Mouse (Mus musculus): ENCODE measurements around the gene Gm21060. TPM values are rescaled to one million over a fixed set of nuclear protein-coding genes. Genes with fewer than 3 reads are reported as not detected.
"Not testable (repeated sequence)": the region's sequence is repeated elsewhere in the genome, so short reads cannot be mapped to it uniquely, and the experiment has no call there.

The Gm21060 gene
- polyA plus RNA-seq, 1 experiment from 2014 or later, result not detected

DNA sequence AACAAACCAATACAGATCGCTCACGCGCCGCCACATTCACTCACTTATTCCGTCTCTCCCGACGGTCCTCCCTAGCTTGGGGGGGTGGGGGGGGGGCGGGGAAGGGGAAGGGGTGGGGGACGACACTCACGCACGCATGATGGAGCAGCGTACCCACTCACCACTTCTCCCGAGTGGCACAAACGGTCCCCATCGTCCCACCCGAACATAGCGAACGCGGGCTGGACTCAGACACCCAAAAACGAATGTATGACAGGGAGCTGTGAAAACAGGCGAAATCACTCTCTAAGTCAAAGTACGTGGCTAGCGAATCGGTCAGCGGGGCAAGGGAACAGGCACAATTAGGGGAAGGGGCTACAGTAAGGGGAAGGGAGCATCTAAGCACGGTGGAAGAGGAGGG is 30.2 kb downstream of the Gm21060 start:
- no peak for ATAC-seq (ENCODE audit: low FRiP score)
- H3K27me3 ChIP-seq (ENCODE audit: control insufficient read depth, insufficient read depth, low read length), result no peaks in the 10 kb centered on the region
- WGBS, result 4% methylated on average over 24 of the region's 26 CpGs

DNA sequence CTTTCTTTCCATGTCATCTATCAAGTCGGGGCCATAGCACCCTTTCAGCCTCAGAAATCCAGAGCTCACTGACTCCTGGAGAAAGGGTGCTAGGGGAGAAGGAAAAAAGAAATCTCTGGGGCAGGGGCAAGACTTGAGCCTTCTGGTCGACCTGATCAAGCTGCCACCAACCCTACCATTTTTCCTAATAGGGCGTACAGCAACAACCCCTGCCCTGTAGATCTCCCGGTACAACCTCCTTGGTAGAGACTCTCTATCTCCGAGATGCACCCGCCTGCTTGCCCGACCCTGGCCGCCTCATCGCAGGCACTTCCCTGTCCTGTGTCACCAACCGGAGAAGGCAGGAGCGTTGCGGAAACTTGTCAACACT is 30.6 kb downstream of the Gm21060 start:
- no peak for ATAC-seq (ENCODE audit: low FRiP score)
- WGBS, result 3% methylated on average over 12 of the region's 12 CpGs

More for the DNA sequence above, 30.2 kb downstream of the Gm21060 start:
- Histone ChIP-seq H3K9me3 (ENCODE audit: control insufficient read depth, low read length) (no peaks in the 10 kb centered on the region), H3K4me1 (ENCODE audit: control insufficient read depth, insufficient read depth, low read length) (no peaks in the 10 kb centered on the region), H3K4me3 (ENCODE audit: low read depth, low read length) (no peak overlapping the region), H3K27ac (ENCODE audit: low read depth, low read length) (no peak overlapping the region), H3K4me2 (no peak overlapping the region), H3K9ac (ENCODE audit: low read length) (no peak overlapping the region), H3K36me3 (ENCODE audit: control insufficient read depth, insufficient read depth, low read length) (no peaks in the 10 kb centered on the region)
- DNase-seq (ENCODE audit: low spot score, missing footprints), result peak; percentile 100

DNA sequence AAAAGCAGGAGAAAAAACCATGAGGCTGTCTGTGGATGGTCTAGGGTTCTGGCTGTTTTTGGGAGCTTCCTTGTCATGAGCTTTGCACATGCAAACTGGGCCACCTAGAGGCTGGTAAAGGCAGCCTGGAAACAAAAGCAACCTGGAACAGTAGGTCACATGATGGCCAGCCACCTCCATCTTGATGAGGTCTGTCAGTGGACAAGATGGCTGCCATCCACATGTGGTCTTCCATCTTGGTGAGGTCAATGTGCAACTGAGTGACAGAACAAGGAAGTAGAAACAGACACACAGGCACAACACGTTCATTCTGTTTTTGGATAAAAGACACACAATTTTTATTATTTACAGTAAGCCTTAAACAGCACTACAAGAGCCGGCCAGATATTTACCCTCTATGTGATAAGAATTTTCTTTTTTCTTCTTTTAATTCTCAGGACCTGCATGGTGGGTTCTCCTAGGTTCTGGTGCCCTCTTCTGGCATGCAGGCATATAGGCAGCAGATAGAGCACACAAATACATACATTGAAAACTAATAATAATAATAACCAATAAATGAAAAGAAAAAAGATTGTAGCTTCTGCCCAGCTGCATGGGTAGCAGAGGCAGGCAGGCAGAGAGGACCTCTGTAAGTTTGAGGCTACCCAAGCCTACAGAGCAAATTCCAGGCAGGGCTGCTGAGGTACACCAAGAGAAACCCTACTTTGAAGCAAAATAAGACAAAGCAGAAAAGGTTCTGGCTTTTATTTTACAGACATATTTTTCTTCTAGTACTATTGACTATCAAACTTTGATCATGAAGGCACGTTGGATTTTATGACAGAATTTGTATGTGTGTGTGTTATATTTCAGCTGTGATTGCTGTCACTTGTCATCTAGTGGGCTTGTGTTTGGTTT is 31.3 kb downstream of the Gm21060 start:
- ATAC-seq (ENCODE audit: low FRiP score), result peak; percentile 54
- WGBS, result 36% methylated on average over 3 of the region's 3 CpGs
- no peak overlapping the region for H3K4me2 ChIP-seq

More for the DNA sequence above, 30.6 kb downstream of the Gm21060 start:
- H3K9ac ChIP-seq (ENCODE audit: low read length), result no peak overlapping the region
- H3K4me3 ChIP-seq (ENCODE audit: low read depth, low read length), result no peak overlapping the region
- H3K36me3 ChIP-seq (ENCODE audit: control insufficient read depth, insufficient read depth, low read length), result no peaks in the 10 kb centered on the region
- no peak overlapping the region for H3K27ac ChIP-seq (ENCODE audit: low read depth, low read length)
- no peaks in the 10 kb centered on the region for H3K9me3 ChIP-seq (ENCODE audit: control insufficient read depth, low read length)
- no peaks in the 10 kb centered on the region for H3K27me3 ChIP-seq (ENCODE audit: control insufficient read depth, insufficient read depth, low read length)
- peak; percentile 94 for DNase-seq (ENCODE audit: low spot score, missing footprints)
- H3K4me2 ChIP-seq, result no peak overlapping the region
- no peaks in the 10 kb centered on the region for H3K4me1 ChIP-seq (ENCODE audit: control insufficient read depth, insufficient read depth, low read length)

DNA sequence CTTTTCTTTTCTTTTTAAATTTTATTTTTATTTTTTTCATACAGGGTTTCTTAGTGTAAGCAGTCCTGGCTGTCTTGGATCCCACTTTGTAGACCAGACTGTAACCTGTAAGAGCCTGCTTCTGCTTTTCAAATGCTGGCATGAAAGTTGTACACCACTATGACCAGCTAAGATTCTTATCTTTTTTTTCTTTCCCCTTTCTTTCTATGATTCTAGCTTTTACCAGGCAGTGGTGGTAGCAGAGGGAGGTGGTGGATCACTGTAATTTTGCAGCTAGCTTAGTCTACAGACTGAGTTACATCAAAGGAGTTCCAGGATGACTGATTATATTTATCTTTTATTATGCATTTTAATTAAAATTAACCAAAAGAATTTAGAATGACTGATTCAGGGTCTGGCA is 31.9 kb downstream of the Gm21060 start:
- Histone ChIP-seq H3K27me3 (ENCODE audit: control insufficient read depth, insufficient read depth, low read length) (no peaks in the 10 kb centered on the region), H3K9ac (ENCODE audit: low read length) (no peak overlapping the region), H3K4me3 (ENCODE audit: low read depth, low read length) (no peak overlapping the region), H3K27ac (ENCODE audit: low read depth, low read length) (no peak overlapping the region), H3K4me1 (ENCODE audit: control insufficient read depth, insufficient read depth, low read length) (no peaks in the 10 kb centered on the region), H3K4me2 (no peak overlapping the region), H3K9me3 (ENCODE audit: control insufficient read depth, low read length) (no peaks in the 10 kb centered on the region), H3K36me3 (ENCODE audit: control insufficient read depth, insufficient read depth, low read length) (no peaks in the 10 kb centered on the region)
- no peak for ATAC-seq (ENCODE audit: low FRiP score)
- DNase-seq (ENCODE audit: low spot score, missing footprints), result no peak

More for the DNA sequence above, 31.3 kb downstream of the Gm21060 start:
- no peaks in the 10 kb centered on the region for H3K4me1 ChIP-seq (ENCODE audit: control insufficient read depth, insufficient read depth, low read length)
- DNase-seq (ENCODE audit: low spot score, missing footprints), result peak; percentile 83
- H3K36me3 ChIP-seq (ENCODE audit: control insufficient read depth, insufficient read depth, low read length), result no peaks in the 10 kb centered on the region
- H3K9me3 ChIP-seq (ENCODE audit: control insufficient read depth, low read length), result no peaks in the 10 kb centered on the region
- no peaks in the 10 kb centered on the region for H3K27me3 ChIP-seq (ENCODE audit: control insufficient read depth, insufficient read depth, low read length)
- no peak overlapping the region for H3K4me3 ChIP-seq (ENCODE audit: low read depth, low read length)
- no peak overlapping the region for H3K27ac ChIP-seq (ENCODE audit: low read depth, low read length)
- H3K9ac ChIP-seq (ENCODE audit: low read length), result no peak overlapping the region

DNA sequence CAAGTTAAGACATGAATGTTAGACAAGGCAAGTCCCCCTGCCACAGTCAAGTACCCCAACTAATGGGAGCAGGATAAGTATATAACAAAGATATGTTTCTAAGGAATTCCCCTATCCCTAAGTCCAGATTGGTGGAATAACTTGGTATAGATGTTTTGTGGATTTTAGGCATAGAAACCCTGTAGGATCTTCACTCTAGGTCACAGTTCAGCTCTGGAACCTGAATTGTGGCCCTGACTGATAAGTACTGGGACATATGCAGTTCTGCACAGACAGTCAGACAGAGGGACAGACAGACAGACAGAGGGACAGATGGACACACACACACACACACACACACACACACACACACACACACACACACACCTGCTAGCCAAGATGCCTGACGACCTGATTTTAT is 32.6 kb downstream of the Gm21060 start:
- WGBS, result 83% methylated on average over 1 of the region's 1 CpGs

DNA sequence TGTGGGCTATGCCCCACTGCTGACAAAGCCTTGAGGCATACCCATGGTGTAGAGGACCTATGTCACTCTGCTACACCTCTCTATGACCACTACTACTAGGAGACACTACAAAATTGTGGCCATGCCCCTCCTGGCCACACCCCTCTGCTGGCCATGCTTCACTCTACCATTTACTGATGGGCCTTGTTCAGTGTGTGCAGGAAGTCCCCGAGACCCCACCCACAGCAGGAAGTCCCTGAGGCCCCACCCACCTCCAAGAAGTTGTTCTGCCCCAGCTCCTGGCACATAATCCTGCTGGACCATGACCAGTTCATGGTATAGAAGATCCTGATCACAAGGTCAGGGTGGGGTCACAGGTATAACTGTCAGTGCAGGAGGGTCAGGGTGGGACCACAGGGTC is 35.6 kb downstream of the Gm21060 start:
- Histone ChIP-seq H3K36me3 (ENCODE audit: control insufficient read depth, insufficient read depth, low read length) (no peaks in the 10 kb centered on the region), H3K27me3 (ENCODE audit: control insufficient read depth, insufficient read depth, low read length) (no peaks in the 10 kb centered on the region), H3K4me1 (ENCODE audit: control insufficient read depth, insufficient read depth, low read length) (no peaks in the 10 kb centered on the region), H3K9me3 (ENCODE audit: control insufficient read depth, low read length) (no peaks in the 10 kb centered on the region), H3K4me3 (ENCODE audit: low read depth, low read length) (no peak overlapping the region), H3K4me2 (no peak overlapping the region), H3K9ac (ENCODE audit: low read length) (no peak overlapping the region), H3K27ac (ENCODE audit: low read depth, low read length) (no peak overlapping the region)
- 85% methylated on average over 1 of the region's 1 CpGs for WGBS
- DNase-seq (ENCODE audit: low spot score, missing footprints) (no peak), ATAC-seq (ENCODE audit: low FRiP score) (no peak)

More for the DNA sequence above, 32.6 kb downstream of the Gm21060 start:
- Histone ChIP-seq H3K4me3 (ENCODE audit: low read depth, low read length) (no peak overlapping the region), H3K9ac (ENCODE audit: low read length) (no peak overlapping the region), H3K9me3 (ENCODE audit: control insufficient read depth, low read length) (no peaks in the 10 kb centered on the region), H3K27me3 (ENCODE audit: control insufficient read depth, insufficient read depth, low read length) (no peaks in the 10 kb centered on the region), H3K36me3 (ENCODE audit: control insufficient read depth, insufficient read depth, low read length) (no peaks in the 10 kb centered on the region), H3K27ac (ENCODE audit: low read depth, low read length) (no peak overlapping the region), H3K4me2 (no peak overlapping the region), H3K4me1 (ENCODE audit: control insufficient read depth, insufficient read depth, low read length) (no peaks in the 10 kb centered on the region)
- DNase-seq (ENCODE audit: low spot score, missing footprints) (peak; percentile 86), ATAC-seq (ENCODE audit: low FRiP score) (no peak)

DNA sequence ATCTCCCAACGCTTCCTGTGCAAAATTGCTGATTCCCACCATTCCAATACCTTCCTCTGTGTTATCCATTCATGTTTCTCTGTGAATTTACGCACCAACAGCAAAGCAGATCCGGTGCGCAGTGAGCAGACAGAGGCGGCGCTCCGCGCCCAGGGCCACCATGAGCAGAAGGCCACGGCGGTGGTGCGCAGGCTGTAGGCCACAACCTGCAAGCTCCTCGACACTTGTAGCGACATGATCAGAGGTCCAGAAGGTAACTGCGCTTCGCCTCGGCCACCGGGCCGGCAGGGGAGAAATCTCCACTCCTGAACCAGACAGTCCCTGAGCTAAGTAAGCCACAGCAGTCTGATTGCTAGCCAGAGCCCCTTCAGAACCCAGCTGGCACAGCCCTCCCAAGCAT is 39.1 kb downstream of the Gm21060 start:
- Histone ChIP-seq H3K9me3 (ENCODE audit: control insufficient read depth, low read length) (no peaks in the 10 kb centered on the region), H3K27me3 (ENCODE audit: control insufficient read depth, insufficient read depth, low read length) (no peaks in the 10 kb centered on the region), H3K9ac (ENCODE audit: low read length) (no peak overlapping the region), H3K27ac (ENCODE audit: low read depth, low read length) (no peak overlapping the region), H3K36me3 (ENCODE audit: control insufficient read depth, insufficient read depth, low read length) (no peaks in the 10 kb centered on the region), H3K4me3 (ENCODE audit: low read depth, low read length) (no peak overlapping the region), H3K4me2 (no peak overlapping the region), H3K4me1 (ENCODE audit: control insufficient read depth, insufficient read depth, low read length) (no peaks in the 10 kb centered on the region)
- ATAC-seq (ENCODE audit: low FRiP score) (no peak), DNase-seq (ENCODE audit: low spot score, missing footprints) (no peak)
- WGBS, result 93% methylated on average over 18 of the region's 18 CpGs

DNA sequence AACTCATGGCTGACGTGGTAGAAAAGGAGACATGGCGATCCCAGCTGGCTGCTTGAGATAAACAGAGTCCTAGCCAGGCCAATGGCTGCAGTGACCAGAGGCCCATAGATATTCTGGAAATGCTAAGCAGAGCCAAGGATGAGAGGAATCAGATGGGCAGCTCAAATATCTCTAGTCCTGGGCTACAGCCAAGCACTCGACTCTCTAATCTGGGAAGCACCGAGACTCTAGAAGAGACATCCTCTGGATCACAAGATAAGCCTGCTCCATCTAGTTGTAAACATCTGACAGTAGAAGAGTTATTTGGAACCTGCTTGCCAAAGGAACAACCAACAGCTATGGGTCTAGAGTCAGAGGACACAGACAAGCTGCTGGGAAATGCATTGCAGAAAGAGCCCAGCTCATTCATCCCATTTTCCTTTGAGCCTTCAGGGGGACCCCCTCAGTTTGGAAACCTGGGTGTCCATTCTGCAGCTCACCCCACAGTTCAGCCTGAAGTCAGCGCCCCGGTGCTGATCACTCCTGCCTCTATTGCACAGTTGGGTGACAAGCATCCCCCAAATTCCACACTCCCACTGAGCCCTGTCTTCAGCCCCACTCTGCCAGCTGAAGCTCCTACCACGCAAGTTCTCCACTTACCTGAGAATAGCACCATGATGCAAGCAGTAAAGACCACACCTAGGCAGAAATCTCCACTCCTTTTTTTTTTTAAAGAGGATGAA is 40.5 kb downstream of the Gm21060 start:
- H3K36me3 ChIP-seq (ENCODE audit: control insufficient read depth, insufficient read depth, low read length), result no peaks in the 10 kb centered on the region
- H3K27me3 ChIP-seq (ENCODE audit: control insufficient read depth, insufficient read depth, low read length), result no peaks in the 10 kb centered on the region
- H3K4me3 ChIP-seq (ENCODE audit: low read depth, low read length), result no peak overlapping the region
- H3K9me3 ChIP-seq (ENCODE audit: control insufficient read depth, low read length), result no peaks in the 10 kb centered on the region
- DNase-seq (ENCODE audit: low spot score, missing footprints) (no peak), ATAC-seq (ENCODE audit: low FRiP score) (no peak)
- H3K4me1 ChIP-seq (ENCODE audit: control insufficient read depth, insufficient read depth, low read length), result no peaks in the 10 kb centered on the region
- WGBS, result 90% methylated on average over 7 of the region's 7 CpGs
- no peak overlapping the region for H3K9ac ChIP-seq (ENCODE audit: low read length)
- no peak overlapping the region for H3K4me2 ChIP-seq
- H3K27ac ChIP-seq (ENCODE audit: low read depth, low read length), result no peak overlapping the region

DNA sequence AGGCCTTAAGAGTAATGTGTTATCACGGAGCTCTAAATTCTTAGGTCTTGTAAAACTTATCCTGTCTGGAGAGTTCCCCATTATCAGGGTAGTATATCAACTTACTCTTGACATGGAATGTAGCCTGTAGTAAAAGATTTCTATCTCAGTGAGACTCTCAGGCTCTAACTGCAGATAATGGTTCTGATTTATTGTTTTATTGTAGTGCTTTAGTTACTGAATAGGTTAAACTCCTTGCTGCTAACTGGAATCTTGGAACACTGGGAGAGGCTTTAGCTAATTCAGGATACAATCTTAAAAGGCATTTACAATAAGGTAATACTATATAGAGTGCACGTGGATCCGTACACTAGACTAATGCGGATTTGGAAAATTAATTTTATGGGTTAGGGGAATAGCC is 49.5 kb downstream of the Gm21060 start:
- 90% methylated on average over 4 of the region's 4 CpGs for WGBS
- DNase-seq (ENCODE audit: low spot score, missing footprints); H3K4me3 ChIP-seq (ENCODE audit: low read depth, low read length): not testable (repeated sequence)

More for the DNA sequence above, 49.5 kb downstream of the Gm21060 start:
- H3K36me3 ChIP-seq (ENCODE audit: control insufficient read depth, insufficient read depth, low read length); H3K27ac ChIP-seq (ENCODE audit: low read depth, low read length); H3K9ac ChIP-seq (ENCODE audit: low read length); H3K4me1 ChIP-seq (ENCODE audit: control insufficient read depth, insufficient read depth, low read length); ATAC-seq (ENCODE audit: low FRiP score); H3K4me2 ChIP-seq; H3K9me3 ChIP-seq (ENCODE audit: control insufficient read depth, low read length); H3K27me3 ChIP-seq (ENCODE audit: control insufficient read depth, insufficient read depth, low read length): not testable (repeated sequence)

All from midbrain, embryonic 11.5 days (tissue).